ENCODE assay signal across 8 mouse cellular contexts in genomic region chr2:27246712-27247486, GRCm38 (mm10). TPM values are rescaled to one million over a fixed set of nuclear protein-coding genes. Genes with fewer than 3 reads are reported as not detected.
DNase-seq lines count a peak whose midpoint lies in the region; TF ChIP-seq lines count a peak whose summit lies in the region.

No protein-coding gene starts in this region.

- H3K9ac ChIP-seq in heart, adult 2 months (ENCODE audit: low read depth, low read length): peak overlapping the region; percentile 22

- H3K27ac ChIP-seq in heart, adult 2 months: peak overlapping the region; percentile 51
- 0 out of 2 replicates have a peak overlapping the region, but pooled peaks have one; percentile 0 for H3K27ac ChIP-seq in limb, embryonic 10.5 days

- DNase-seq in cerebellum, adult 18-20 months: peak; percentile 34 to 43
- no peak for DNase-seq in cerebellum, adult 8-10 months
- DNase-seq in embryo, embryonic 11.5 days (ENCODE audit: low read depth, low spot score): peak; percentile 17
- peak; percentile 90 for DNase-seq in heart, adult 2 months
- DNase-seq in kidney, adult 18-20 months: peak; percentile 92
- no peak for DNase-seq in limb, embryonic 10.5 days (ENCODE audit: low spot score)
- peak; percentile 83 for DNase-seq in testis, postnatal 14 days (ENCODE audit: low spot score)

- peak; percentile 34 for TF ChIP-seq CTCF in heart, adult 2 months (IDR thresholded peaks at IDR 0.05)

- H3K27me3 ChIP-seq in heart, adult 2 months (ENCODE audit: control insufficient read depth, insufficient read depth, low read length): no peaks in the 10 kb centered on the region
- no peaks in the 10 kb centered on the region for H3K27me3 ChIP-seq in limb, embryonic 10.5 days (ENCODE audit: low read depth, poor library complexity, severe bottlenecking)
- H3K27me3 ChIP-seq in myocyte (ENCODE audit: control insufficient read depth, insufficient read depth, insufficient read length): peaks cover 12% of the 10 kb centered on the region

- H3K4me1 ChIP-seq in heart, adult 2 months (ENCODE audit: control insufficient read depth, insufficient read depth, low read length): peaks cover 2% of the 10 kb centered on the region; the same call in 1 of the 2 replicates
- H3K4me1 ChIP-seq in limb, embryonic 10.5 days: peaks cover 15% of the 10 kb centered on the region; the same call in 1 of the 2 replicates

- intact Hi-C loops in heart, adult 2 months (cut with DNase I): no loop called here

- WGBS in heart, adult 2 months: 14% methylated on average over 7 of the region's 7 CpGs
- 59% methylated on average over 7 of the region's 7 CpGs for WGBS in limb, embryonic 10.5 days

- no peaks in the 10 kb centered on the region for H3K79me2 ChIP-seq in heart, adult 2 months (replicated peaks; ENCODE audit: control insufficient read depth, insufficient read depth, low read length)
- no peaks in the 10 kb centered on the region for H3K79me2 ChIP-seq in myocyte (ENCODE audit: control insufficient read depth, insufficient read depth)

- TF ChIP-seq EP300 in heart, adult 2 months (IDR thresholded peaks at IDR 0.05; ENCODE audit: insufficient read depth, low read depth, low read length): no peak

- H3K36me3 ChIP-seq in heart, adult 2 months (ENCODE audit: control insufficient read depth, insufficient read depth, low read length): no peaks in the 10 kb centered on the region
- no peaks in the 10 kb centered on the region for H3K36me3 ChIP-seq in limb, embryonic 10.5 days
- H3K36me3 ChIP-seq in myocyte (ENCODE audit: control insufficient read depth, insufficient read depth): no peaks in the 10 kb centered on the region

- no peaks in the 10 kb centered on the region for H3K9me3 ChIP-seq in limb, embryonic 10.5 days (replicated peaks)

- H3K4me3 ChIP-seq in heart, adult 2 months: peak overlapping the region; percentile 28; the same call in 1 of the 2 replicates
- no peak overlapping the region for H3K4me3 ChIP-seq in limb, embryonic 10.5 days
- peak overlapping the region; percentile 6 for H3K4me3 ChIP-seq in myocyte

- peak overlapping the region; percentile 90 for H3K4me2 ChIP-seq in myocyte (ENCODE audit: low read depth)

- peak; percentile 39; the same call in 1 of the 2 replicates for TF ChIP-seq POLR2A in heart, adult 2 months (IDR thresholded peaks at IDR 0.05; ENCODE audit: insufficient read depth, low read depth, low read length)
- TF ChIP-seq POLR2A in myocyte (IDR thresholded peaks at IDR 0.05; ENCODE audit: insufficient read length, low read depth): peak; percentile 64

- H3ac ChIP-seq in myocyte (ENCODE audit: control insufficient read depth, insufficient read length): no peak overlapping the region

TF ChIP-seq in myocyte, 11 proteins besides CTCF, POLR2A, EP300 and RAD21:
- peak; percentile 29 for TF ChIP-seq POLR2AphosphoS2 (IDR thresholded peaks at IDR 0.05; ENCODE audit: insufficient read length, low read depth)
- TF ChIP-seq MYOD1 (IDR thresholded peaks at IDR 0.05; ENCODE audit: control insufficient read depth in 1 of 3, insufficient read length in 2 of 3, low read depth in 2 of 3): no peak

RNA-seq across cellular contexts. Expression of gene Sardh, which starts 1.2 kb away (rescaled TPM):
- total RNA-seq in heart, adult 2 months (2021): 1 to 10 TPM; 4.7 to 6.5 TPM
- 18.0 and 19.1 TPM in 2 replicates for polyA plus RNA-seq in heart, adult 2 months (2012; rRNA removed)
- 2.5 and 3.1 TPM in 2 replicates for polyA plus RNA-seq in limb, embryonic 10.5 days (2016; fragmentation: Nextera tagmentation; extraction: Ambion mirVana)
- 28.4 TPM for polyA plus RNA-seq in myocyte (2012; fragmentation: generic; extraction: Trizol)

Comparison
In these comparisons a context has a peak if more than half of its experiments do, and no peak if none do; other contexts are left out.
1. DNase-seq: peak in cerebellum, adult 18-20 months (2 of 2), embryo, embryonic 11.5 days (single experiment), heart, adult 2 months (2 of 2), kidney, adult 18-20 months (single experiment) and testis, postnatal 14 days (single experiment); none in cerebellum, adult 8-10 months (single experiment) and limb, embryonic 10.5 days (single experiment).